Mouse (Mus musculus) C2C12 (cell line): ENCODE results near the gene Prss3.

Experiments
- CEBPB ChIP-seq: IDR thresholded peaks from one replicate; pipeline ENCODE4 v1.6.1; 2011; ENCODE audit warnings: low read depth, mild to moderate bottlenecking, control low read depth, moderate library complexity
- CTCF ChIP-seq: IDR thresholded peaks from one replicate; pipeline ENCODE4 v1.5.1; 2011; ENCODE audit not compliant: control insufficient read depth, insufficient read depth, insufficient read length
- MAX ChIP-seq: IDR thresholded peaks from one replicate; pipeline ENCODE4 v1.6.1; 2011; ENCODE audit warnings: mild to moderate bottlenecking, control low read depth
- USF1 ChIP-seq: IDR thresholded peaks from one replicate; pipeline ENCODE4 v1.6.1; 2011; ENCODE audit warnings: low read depth, mild to moderate bottlenecking, control low read depth, moderate library complexity

DNA sequence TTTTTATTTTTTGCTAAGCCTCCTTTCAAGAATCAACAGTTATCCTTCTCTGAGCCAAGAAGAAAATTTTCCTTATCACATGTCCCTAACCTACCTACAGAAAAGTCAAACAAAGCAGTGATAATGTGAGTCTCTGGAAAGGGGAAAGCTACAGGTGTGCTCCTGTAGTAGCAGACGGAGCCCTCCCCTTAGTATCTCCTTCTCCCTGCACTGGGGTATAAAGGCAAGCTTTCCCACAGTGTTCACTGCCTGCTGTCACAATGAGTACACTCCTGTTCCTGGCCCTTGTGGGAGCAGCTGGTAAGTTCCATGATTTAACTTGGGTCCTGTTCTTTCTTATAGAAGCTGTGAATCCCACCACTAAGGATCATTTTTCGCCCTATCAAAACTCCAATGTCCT lies 23.5 kb downstream of the Prss3 start, which contains the start of gene Try10:
- TF ChIP-seq MAX (no peak), CEBPB (no peak), CTCF (no peak), USF1 (no peak)
